Mouse (Mus musculus) myocyte (in vitro differentiated cells): ENCODE data around the gene Fiz1. TPM values are rescaled to one million over a fixed set of nuclear protein-coding genes. Genes with fewer than 3 reads are reported as not detected.

Experiments used
- H3K27me3 ChIP-seq: one replicate; pipeline ENCODE4 v1.6.1; 2011; ENCODE audit not compliant: control insufficient read depth, insufficient read depth, insufficient read length
- H3K36me3 ChIP-seq: one replicate; pipeline ENCODE4 v1.6.1; 2011; ENCODE audit not compliant: control insufficient read depth, insufficient read depth
- H3K4me2 ChIP-seq: one replicate; pipeline ENCODE4 v1.6.1; 2011; ENCODE audit warnings: low read depth, control low read depth
- H3K4me3 ChIP-seq: one replicate; pipeline ENCODE4 v1.5.1; 2011; ENCODE audit warnings: mild to moderate bottlenecking, control low read depth, moderate library complexity
- H3K79me2 ChIP-seq: one replicate; pipeline ENCODE4 v1.6.1; 2011; ENCODE audit not compliant: control insufficient read depth, insufficient read depth
- H3ac ChIP-seq: one replicate; pipeline ENCODE4 v1.6.1; 2011; ENCODE audit not compliant: control insufficient read depth, insufficient read length
- CEBPB ChIP-seq: IDR thresholded peaks from 2 replicates; pipeline ENCODE4 v1.6.1; 2011; ENCODE audit warnings: mild to moderate bottlenecking, moderate library complexity; ENCODE audit not compliant: poor library complexity, insufficient read depth, severe bottlenecking
- E2F4 ChIP-seq: IDR thresholded peaks from one replicate; pipeline ENCODE4 v1.6.1; 2011; ENCODE audit warnings: mild to moderate bottlenecking, control low read depth, moderate library complexity; ENCODE audit not compliant: insufficient read depth
- MAX ChIP-seq: IDR thresholded peaks from one replicate; pipeline ENCODE4 v1.6.1; 2011; ENCODE audit warnings: low read depth, mild to moderate bottlenecking, control low read depth
- MYOD1 ChIP-seq, 3 experiments: IDR thresholded peaks; one replicate each; pipeline ENCODE4 v1.6.1; 2011; ENCODE audit warnings: control low read depth in 2 of 3, low read depth in 2 of 3, mild to moderate bottlenecking in 2 of 3, moderate library complexity in 1 of 3; ENCODE audit not compliant: insufficient read length in 2 of 3, control insufficient read depth in 1 of 3
- MYOG ChIP-seq, 3 experiments: IDR thresholded peaks; one replicate each; pipeline ENCODE4 v1.6.1; 2011; ENCODE audit warnings: control low read depth in 2 of 3, low read depth in 2 of 3, mild to moderate bottlenecking in 2 of 3; ENCODE audit not compliant: insufficient read length in 2 of 3, control insufficient read depth in 1 of 3, insufficient read depth in 1 of 3
- POLR2A ChIP-seq: IDR thresholded peaks from one replicate; pipeline ENCODE4 v1.6.1; 2011; ENCODE audit warnings: low read depth, mild to moderate bottlenecking, control low read depth, moderate library complexity; ENCODE audit not compliant: insufficient read length
- POLR2AphosphoS2 ChIP-seq: IDR thresholded peaks from one replicate; pipeline ENCODE4 v1.6.1; 2011; ENCODE audit warnings: low read depth, control low read depth; ENCODE audit not compliant: insufficient read length
- REST ChIP-seq: IDR thresholded peaks from one replicate; pipeline ENCODE4 v1.6.1; 2011; ENCODE audit warnings: mild to moderate bottlenecking, control low read depth, moderate library complexity; ENCODE audit not compliant: insufficient read depth, insufficient read length
- SRF ChIP-seq: IDR thresholded peaks from one replicate; pipeline ENCODE4 v1.6.1; 2011; ENCODE audit warnings: low read depth; ENCODE audit not compliant: control insufficient read depth, insufficient read length
- TCF12 ChIP-seq: IDR thresholded peaks from one replicate; pipeline ENCODE4 v1.6.1; 2011; ENCODE audit warnings: mild to moderate bottlenecking, control low read depth; ENCODE audit not compliant: poor library complexity, insufficient read depth, severe bottlenecking
- TCF3 ChIP-seq: IDR thresholded peaks from one replicate; pipeline ENCODE4 v1.6.1; 2011; ENCODE audit warnings: low read depth, control low read depth; ENCODE audit not compliant: insufficient read length
- USF1 ChIP-seq: IDR thresholded peaks from one replicate; pipeline ENCODE4 v1.6.1; 2011; ENCODE audit warnings: low read depth, mild to moderate bottlenecking, control low read depth, moderate library complexity
- polyA plus RNA-seq: library from polyadenylated mRNA; unstranded; fragments of >200 nt; fragmentation: generic; extraction: Trizol; gene quantifications from one replicate; pipeline ENCODE4 v1.2.1, GENCODE M21; 2012; ENCODE audit warnings: missing spikeins

Fiz1 gene
- polyA plus RNA-seq, 1 experiment = 22.8 TPM

- no peak overlapping the region for H3K4me3 ChIP-seq
- no peak for TF ChIP-seq POLR2A
- TF ChIP-seq SRF = no peak
- TF ChIP-seq REST = no peak
- no peak for TF ChIP-seq MYOG (IDR thresholded peaks at IDR 0.05; ENCODE audit: control insufficient read depth in 1 of 3, insufficient read depth in 1 of 3, insufficient read length in 2 of 3, low read depth in 2 of 3)
- no peak for TF ChIP-seq POLR2AphosphoS2
- no peak for TF ChIP-seq TCF12
- no peak for TF ChIP-seq CEBPB
- no peak for TF ChIP-seq TCF3
- no peak for TF ChIP-seq USF1
- no peak for TF ChIP-seq E2F4
- no peak for TF ChIP-seq MYOD1 (IDR thresholded peaks at IDR 0.05; ENCODE audit: control insufficient read depth in 1 of 3, insufficient read length in 2 of 3, low read depth in 2 of 3)
- no peak for TF ChIP-seq MAX
Measured at GRCm38 (mm10) chr7:5053456-5054179, 39.1 kb upstream of the Fiz1 start.

GRCm38 (mm10) chr7:5052931-5053343 lies 38.4 kb upstream of the Fiz1 start:
- Histone ChIP-seq H3K27me3 (peaks cover 13% of the 10 kb centered on the region), H3K36me3 (no peaks in the 10 kb centered on the region), H3ac (no peak overlapping the region), H3K4me3 (no peak overlapping the region), H3K79me2 (peaks cover 7% of the 10 kb centered on the region), H3K4me2 (no peak overlapping the region)
- TF ChIP-seq POLR2AphosphoS2 (peak; percentile 51), MYOG (IDR thresholded peaks at IDR 0.05; ENCODE audit: control insufficient read depth in 1 of 3, insufficient read depth in 1 of 3, insufficient read length in 2 of 3, low read depth in 2 of 3) (no peak)

More at GRCm38 (mm10) chr7:5053456-5054179, 39.1 kb upstream of the Fiz1 start:
- no peak overlapping the region for H3ac ChIP-seq
- H3K79me2 ChIP-seq = peaks cover 7% of the 10 kb centered on the region
- H3K36me3 ChIP-seq = no peaks in the 10 kb centered on the region
- H3K27me3 ChIP-seq = peaks cover 13% of the 10 kb centered on the region
- H3K4me2 ChIP-seq = no peak overlapping the region

- H3K27me3 ChIP-seq = peaks cover 13% of the 10 kb centered on the region
- H3ac ChIP-seq = peak overlapping the region; percentile 17
- peak overlapping the region; percentile 63 for H3K4me3 ChIP-seq
- TF ChIP-seq CEBPB (no peak), TCF3 (no peak), USF1 (no peak), POLR2AphosphoS2 (no peak), E2F4 (no peak), MYOD1 (IDR thresholded peaks at IDR 0.05; ENCODE audit: control insufficient read depth in 1 of 3, insufficient read length in 2 of 3, low read depth in 2 of 3) (no peak), POLR2A (no peak), SRF (no peak)
- H3K36me3 ChIP-seq = no peaks in the 10 kb centered on the region
- peak overlapping the region; percentile 86 for H3K4me2 ChIP-seq
- peaks cover 7% of the 10 kb centered on the region for H3K79me2 ChIP-seq
Measured at GRCm38 (mm10) chr7:5052438-5052837, 37.9 kb upstream of the Fiz1 start.

- Histone ChIP-seq H3K79me2 (peaks cover 7% of the 10 kb centered on the region), H3ac (peak within 1 kb of the TSS; percentile 17), H3K4me3 (peak within 1 kb of the TSS; percentile 63), H3K27me3 (peaks cover 6% of the 10 kb centered on the region), H3K36me3 (no peaks in the 10 kb centered on the region), H3K4me2 (peak within 1 kb of the TSS; percentile 87)
- TF ChIP-seq POLR2A (peak; percentile 66), MAX (no peak)
Measured at GRCm38 (mm10) chr7:5051193-5052192, 37.0 kb upstream of the Fiz1 start, which contains the start of gene Zfp580. Gene Zfp580, plus strand, starts transcription at chr7:5051538.

- H3ac ChIP-seq = no peak overlapping the region
- no peak overlapping the region for H3K4me3 ChIP-seq
- H3K27me3 ChIP-seq = no peaks in the 10 kb centered on the region
- H3K36me3 ChIP-seq = no peaks in the 10 kb centered on the region
- H3K4me2 ChIP-seq = no peak overlapping the region
- TF ChIP-seq SRF (no peak), TCF12 (no peak), MAX (no peak), USF1 (no peak), POLR2AphosphoS2 (no peak), REST (no peak), MYOG (IDR thresholded peaks at IDR 0.05; ENCODE audit: control insufficient read depth in 1 of 3, insufficient read depth in 1 of 3, insufficient read length in 2 of 3, low read depth in 2 of 3) (no peak), CEBPB (no peak), TCF3 (no peak), MYOD1 (IDR thresholded peaks at IDR 0.05; ENCODE audit: control insufficient read depth in 1 of 3, insufficient read length in 2 of 3, low read depth in 2 of 3) (no peak), POLR2A (no peak), E2F4 (no peak)
- peaks cover 6% of the 10 kb centered on the region for H3K79me2 ChIP-seq
Measured at GRCm38 (mm10) chr7:5047313-5047712, 32.8 kb upstream of the Fiz1 start.
